Mouse (Mus musculus) heart, postnatal 0 days (tissue): ENCODE data around the gene Ptgis.

Experiments
- CTCF ChIP-seq: IDR thresholded peaks from 2 replicates; pipeline ENCODE4 v1.5.1; 2016; ENCODE audit warnings: antibody characterized with exemption, control low read depth, low read depth
- EP300 ChIP-seq: IDR thresholded peaks from 2 replicates; pipeline ENCODE4 v1.6.1; 2016; ENCODE audit warnings: antibody characterized with exemption, low read depth

DNA sequence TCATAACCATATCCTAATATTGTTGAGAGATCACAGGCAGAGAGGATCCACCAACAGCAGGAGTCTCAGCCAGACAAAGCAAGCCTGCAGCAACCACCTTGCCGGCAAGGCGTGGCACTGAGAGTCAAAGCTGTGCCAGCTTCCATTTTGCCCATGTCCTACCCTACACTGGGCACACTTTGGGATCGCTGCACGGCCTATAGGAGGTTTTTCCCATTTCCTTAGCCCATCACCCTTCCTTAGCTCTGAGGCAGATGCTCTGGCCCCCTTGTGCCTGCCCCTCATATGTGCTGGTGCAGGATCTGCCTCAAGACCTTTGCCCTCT lies 40.5 kb upstream of the Ptgis start:
- TF ChIP-seq CTCF (no peak), EP300 (no peak)
